Mouse (Mus musculus) right cerebral cortex, postnatal 10 days (tissue): ENCODE data around the gene Nrarp.

ENCODE experiments used
- DNase-seq, 2 experiments: peaks; one replicate each; pipeline ENCODE4 v3.0.0; 2021; ENCODE audit warnings: low spot score in 2 of 2

The Nrarp gene

DNA sequence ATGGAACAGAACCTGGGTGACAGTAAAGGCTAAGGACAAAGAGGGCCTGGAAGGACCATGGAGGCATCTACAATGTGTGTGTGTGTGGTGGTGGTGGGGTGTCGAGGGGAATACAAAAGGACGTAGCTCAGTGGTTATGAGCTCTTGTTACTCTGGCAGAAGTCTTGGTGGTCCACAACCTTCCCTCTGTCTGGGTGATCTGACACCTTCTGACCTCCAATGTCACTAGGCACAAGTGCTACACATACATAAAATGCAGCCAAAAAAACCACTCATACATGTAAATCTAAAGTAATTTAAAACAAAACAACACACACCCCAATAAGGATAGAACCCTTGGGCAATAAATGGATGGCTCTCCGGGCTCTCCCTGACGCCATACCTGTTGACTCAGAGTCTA, 46.8 kb downstream of the Nrarp start:
- DNase-seq: no peak

DNA sequence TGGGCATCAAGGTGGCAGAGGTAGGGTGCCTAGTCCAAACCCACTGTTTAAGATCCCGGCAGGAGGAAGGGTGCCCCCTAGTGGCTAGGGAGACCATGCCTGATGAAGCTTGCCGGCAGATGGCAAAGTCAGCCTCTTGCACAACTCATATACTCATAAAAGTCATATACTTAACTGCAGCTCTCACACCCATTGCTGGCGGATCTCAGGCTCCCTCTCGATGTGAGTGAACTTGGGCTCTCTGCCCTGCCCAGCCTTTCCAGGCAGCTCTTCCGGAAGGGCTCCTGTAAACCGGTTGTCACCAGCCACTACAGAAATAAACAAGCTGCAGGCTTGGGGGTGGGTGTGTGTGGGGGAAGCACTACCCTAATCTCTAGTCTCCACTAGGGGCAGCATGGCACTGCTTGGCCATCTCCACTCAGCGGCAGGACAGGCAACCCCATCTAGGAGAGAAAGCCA, 47.9 kb downstream of the Nrarp start:
- peak; percentile 88 for DNase-seq

GRCm38 (mm10) chr2:25228995-25229530, 48.5 kb downstream of the Nrarp start:
- DNase-seq: no peak

DNA sequence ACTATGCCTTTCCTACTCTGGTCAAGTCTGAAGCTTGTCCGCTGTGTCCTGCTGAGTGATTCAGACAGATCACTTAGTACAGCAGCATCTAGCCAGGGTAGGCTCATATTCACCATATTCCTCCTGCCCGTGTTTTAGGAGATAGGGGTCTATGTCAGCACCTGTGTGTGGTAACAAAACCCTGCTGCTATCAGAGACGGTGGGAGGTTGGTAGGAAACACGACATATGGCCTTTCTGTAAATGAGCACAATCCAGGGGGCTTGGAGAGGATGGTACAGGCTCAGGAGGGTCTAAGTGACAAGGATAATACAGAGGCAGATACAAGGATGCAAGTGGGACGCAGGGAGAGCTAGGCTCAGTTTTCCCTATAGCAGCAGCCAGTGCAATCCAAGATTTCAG, 49.0 kb downstream of the Nrarp start:
- no peak for DNase-seq

- no peak for DNase-seq
Observed at GRCm38 (mm10) chr2:25230581-25230980, 50.0 kb downstream of the Nrarp start.

DNA sequence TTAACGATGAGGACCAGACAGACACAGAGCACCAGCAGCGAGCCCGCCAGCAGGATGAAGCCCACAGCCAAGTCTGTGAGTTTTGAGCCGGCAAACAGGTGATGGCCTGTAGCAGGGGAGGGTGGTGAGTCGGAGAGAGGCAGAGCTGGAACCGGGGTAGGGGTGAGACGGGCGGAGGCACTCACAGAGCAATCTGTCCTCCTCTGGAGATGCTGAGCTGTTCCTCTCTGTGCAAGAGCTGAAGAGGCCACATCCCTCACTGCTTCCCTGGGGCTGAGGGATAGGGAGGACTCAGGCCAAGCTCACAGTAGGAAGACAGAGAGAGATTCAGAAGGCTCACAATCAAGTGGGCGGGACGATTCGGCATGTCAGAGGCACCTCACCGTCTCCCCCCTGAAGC, 50.5 kb downstream of the Nrarp start:
- no peak for DNase-seq
